Mouse (Mus musculus) G1E (cell line): ENCODE measurements around the gene Sys1. TPM values are rescaled to one million over a fixed set of nuclear protein-coding genes. Genes with fewer than 3 reads are reported as not detected.
A peak's percentile ranks its signal among the peaks of the same experiment; 100 is the strongest.

Experiments
- ATAC-seq: 2 replicates; pipeline ENCODE4 v1.8.0; 2016; ENCODE audit warnings: mild to moderate bottlenecking; ENCODE audit not compliant: insufficient number of reproducible peaks, poor library complexity, low FRiP score, severe bottlenecking; ENCODE audit errors: extremely low read depth
- DNase-seq: peaks from one replicate; pipeline ENCODE4 v3.0.0; 2012; ENCODE audit warnings: low spot score
- H3K27me3 ChIP-seq: 2 replicates; pipeline ENCODE4 v1.6.1; 2012; ENCODE audit warnings: mild to moderate bottlenecking, low read length, inconsistent platforms; ENCODE audit not compliant: insufficient read depth
- H3K36me3 ChIP-seq: replicated peaks from 2 replicates; pipeline ENCODE3; 2012; ENCODE audit warnings: mild to moderate bottlenecking, inconsistent platforms
- H3K4me1 ChIP-seq: 2 replicates; pipeline ENCODE4 v1.6.1; 2012; ENCODE audit warnings: low read depth, low read length, inconsistent platforms, mixed read lengths; ENCODE audit not compliant: insufficient read depth
- H3K4me3 ChIP-seq: 2 replicates; pipeline ENCODE4 v1.5.1; 2012; ENCODE audit warnings: low read depth, mild to moderate bottlenecking, inconsistent platforms, low read length, moderate library complexity, mixed read lengths
- H3K9me3 ChIP-seq: replicated peaks from 2 replicates; pipeline ENCODE4 v1.6.1; 2012; ENCODE audit warnings: inconsistent platforms
- CTCF ChIP-seq: IDR thresholded peaks from 2 replicates; pipeline ENCODE4 v1.5.1; 2012; ENCODE audit warnings: low read depth, low read length, inconsistent platforms, mixed read lengths
- GATA1 ChIP-seq: IDR thresholded peaks from 2 replicates; pipeline ENCODE4 v1.6.1; 2012; ENCODE audit warnings: borderline replicate concordance, low read length, inconsistent platforms, mixed read lengths
- GATA2 ChIP-seq: IDR thresholded peaks from 2 replicates; pipeline ENCODE4 v1.6.1; 2012; ENCODE audit warnings: low read depth, low read length, inconsistent platforms, borderline replicate concordance
- POLR2AphosphoS5 ChIP-seq: IDR thresholded peaks from 2 replicates; pipeline ENCODE4 v1.6.1; 2012; ENCODE audit warnings: low read depth, low read length, inconsistent platforms; ENCODE audit not compliant: insufficient replicate concordance
- TAL1 ChIP-seq: conservative IDR thresholded peaks from 2 replicates; pipeline ENCODE4 v1.6.1; 2012; ENCODE audit warnings: low read depth, low read length, inconsistent platforms, mixed read lengths
- polyA plus RNA-seq: library from polyadenylated mRNA; stranded (reverse); fragments of >175 nt; gene quantifications from 2 replicates; pipeline ENCODE4 v1.2.3, GENCODE M21; 2012
- total RNA-seq, 2 experiments: library from RNA; stranded (forward) in 1 of 2; stranded (reverse) in 1 of 2; fragments of 200-1000 nt in 1 of 2; fragments of >200 nt in 1 of 2; fragmentation: Nextera tagmentation in 1 of 2; gene quantifications; 2 replicates each; pipeline ENCODE4 v1.2.3; 2014 to 2017

The Sys1 gene
- 35.8 and 37.0 TPM in 2 replicates for total RNA-seq (2014; fragmentation: Nextera tagmentation)
- 50.6 and 75.5 TPM in 2 replicates for total RNA-seq (2017)
- polyA plus RNA-seq: 122 and 142 TPM in 2 replicates

DNA sequence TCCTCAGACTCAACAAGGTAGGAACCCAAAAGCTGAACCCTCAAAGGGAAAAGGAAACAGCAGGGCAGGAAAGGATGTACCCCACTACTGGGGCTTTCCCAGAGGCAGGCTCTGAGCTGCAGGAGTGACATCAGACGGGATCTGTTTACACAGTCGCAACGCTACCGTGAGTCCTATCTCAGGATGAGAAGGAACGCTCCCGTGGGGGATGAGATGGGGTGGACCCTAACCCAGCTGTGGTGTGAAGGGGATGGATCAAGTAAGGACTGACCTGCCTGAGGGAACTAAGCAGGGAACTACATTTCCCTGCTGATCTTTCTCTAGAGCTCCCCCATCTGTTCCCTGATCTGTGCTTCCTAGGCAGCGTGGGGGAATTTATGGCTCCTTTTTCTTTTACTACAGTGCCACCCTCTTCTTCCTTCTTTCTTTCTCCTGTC, at the start of gene Sys1:
Gene Sys1, plus strand, starts transcription at position 101 of the 437 bp plus-strand sequence.
- no peak for TF ChIP-seq CTCF
- no peak for TF ChIP-seq TAL1
- no peak for TF ChIP-seq GATA1
- TF ChIP-seq GATA2: no peak
- no peak for TF ChIP-seq POLR2AphosphoS5

DNA sequence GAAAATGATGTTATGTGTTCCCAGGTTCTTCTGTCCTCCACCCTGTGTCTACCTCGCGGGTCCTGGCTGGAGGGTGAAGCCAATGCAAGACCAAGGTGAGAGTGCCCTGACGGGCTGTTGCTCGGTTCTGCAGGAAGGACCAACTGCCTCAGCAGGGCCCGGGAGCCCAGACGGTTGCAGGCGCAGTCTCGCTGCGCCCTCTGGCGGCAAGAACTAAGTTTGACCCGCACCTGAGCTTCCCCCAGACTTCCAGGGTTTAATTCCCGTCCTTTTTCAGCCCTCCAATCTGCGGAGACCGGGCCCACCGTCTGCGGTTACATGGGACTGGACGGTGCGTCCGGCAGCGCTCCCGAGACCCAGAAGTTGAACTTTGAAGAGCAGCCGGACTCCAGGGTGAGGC, 49.1 kb upstream of the Sys1 start:
- Histone ChIP-seq H3K4me1 (no peaks in the 10 kb centered on the region), H3K36me3 (no peaks in the 10 kb centered on the region), H3K27me3 (peaks cover 12% of the 10 kb centered on the region; the same call in 1 of the 2 replicates), H3K9me3 (no peaks in the 10 kb centered on the region), H3K4me3 (no peak overlapping the region)
- ATAC-seq (no peak), DNase-seq (peak; percentile 52)
- peak; percentile 36; the same call in 1 of the 2 replicates for TF ChIP-seq CTCF
- TF ChIP-seq GATA1: no peak

More for the DNA sequence above, at the start of gene Sys1:
- Histone ChIP-seq H3K4me3 (no peak within 1 kb of the TSS), H3K9me3 (no peaks in the 10 kb centered on the region), H3K27me3 (peaks cover 20% of the 10 kb centered on the region), H3K36me3 (no peaks in the 10 kb centered on the region), H3K4me1 (peaks cover 3% of the 10 kb centered on the region)
- ATAC-seq (no peak), DNase-seq (no peak)

DNA sequence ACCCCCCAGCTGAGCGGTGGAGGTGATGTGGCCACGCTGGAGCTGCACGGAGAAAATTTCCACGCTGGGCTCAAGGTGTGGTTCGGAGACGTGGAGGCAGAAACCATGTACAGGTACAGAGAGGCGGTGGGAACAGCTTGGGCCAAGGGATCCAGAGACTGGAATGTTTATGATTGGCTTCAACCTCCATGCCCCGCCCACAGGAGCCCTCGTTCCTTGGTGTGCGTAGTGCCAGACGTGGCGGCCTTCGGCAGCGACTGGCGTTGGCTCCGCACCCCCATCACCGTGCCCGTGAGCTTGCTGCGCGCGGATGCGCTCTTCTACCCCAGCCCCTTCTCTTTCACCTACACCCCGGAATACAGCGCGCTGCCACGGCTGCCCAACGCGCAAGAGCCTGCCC, 42.6 kb upstream of the Sys1 start:
- ATAC-seq: no peak
- H3K36me3 ChIP-seq: no peaks in the 10 kb centered on the region
- peaks cover 4% of the 10 kb centered on the region; the same call in 1 of the 2 replicates for H3K27me3 ChIP-seq
- no peak overlapping the region for H3K4me3 ChIP-seq
- TF ChIP-seq CTCF: no peak
- TF ChIP-seq GATA1: no peak
- no peak for TF ChIP-seq POLR2AphosphoS5
- H3K4me1 ChIP-seq: no peaks in the 10 kb centered on the region
- DNase-seq: no peak
- no peaks in the 10 kb centered on the region for H3K9me3 ChIP-seq

DNA sequence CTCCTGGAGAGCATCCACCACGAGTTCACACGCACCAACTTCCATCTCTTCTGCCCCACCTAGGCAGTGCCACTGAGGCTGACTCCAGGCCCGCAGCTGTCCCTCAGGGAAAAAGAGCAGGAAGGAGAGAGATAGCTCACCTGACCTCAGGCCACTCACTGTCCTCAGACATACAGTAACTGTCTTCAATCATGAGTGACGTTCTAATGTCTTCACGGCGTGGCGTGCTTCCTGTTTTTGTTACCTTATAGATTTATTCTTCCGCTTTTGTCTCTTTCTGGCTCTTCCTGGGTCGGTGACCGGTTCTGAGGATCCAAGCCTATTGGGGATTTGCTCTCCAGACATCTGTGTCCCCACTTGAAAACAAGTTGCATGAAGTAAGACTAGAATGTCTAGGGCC, 42.2 kb upstream of the Sys1 start:
- ATAC-seq (no peak), DNase-seq (no peak)
- TF ChIP-seq POLR2AphosphoS5 (no peak), CTCF (no peak), GATA2 (no peak), GATA1 (no peak), TAL1 (no peak)
- H3K4me1 ChIP-seq: no peaks in the 10 kb centered on the region
- H3K9me3 ChIP-seq: no peaks in the 10 kb centered on the region
- H3K36me3 ChIP-seq: no peaks in the 10 kb centered on the region
- H3K27me3 ChIP-seq: peaks cover 4% of the 10 kb centered on the region; the same call in 1 of the 2 replicates
- no peak overlapping the region for H3K4me3 ChIP-seq

DNA sequence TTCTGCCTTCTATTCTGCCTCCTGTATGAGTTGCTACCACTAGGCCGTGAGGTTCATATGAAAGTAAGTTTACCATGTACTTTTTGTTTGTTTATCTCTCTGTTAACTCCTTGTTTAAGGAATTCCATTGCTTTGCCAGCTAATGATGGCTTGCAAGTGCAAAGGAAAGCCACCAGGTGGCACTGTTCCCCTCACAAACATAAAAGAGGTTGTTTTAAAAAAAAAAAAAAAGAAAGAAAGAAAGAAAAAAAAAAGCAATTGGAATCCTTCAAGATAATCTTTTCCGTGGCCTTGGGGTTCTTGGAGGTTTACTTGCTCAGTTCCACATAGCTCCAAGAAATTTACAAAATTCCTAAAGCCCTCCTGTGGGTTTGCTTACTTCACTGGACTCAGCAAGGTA, 39.6 kb upstream of the Sys1 start:
- peaks cover 4% of the 10 kb centered on the region; the same call in 1 of the 2 replicates for H3K27me3 ChIP-seq
- peak; percentile 37; the same call in 1 of the 2 replicates for TF ChIP-seq CTCF
- TF ChIP-seq TAL1: no peak
- H3K4me1 ChIP-seq: no peaks in the 10 kb centered on the region
- no peak for ATAC-seq
- no peak overlapping the region for H3K4me3 ChIP-seq
- no peak for DNase-seq
- no peaks in the 10 kb centered on the region for H3K36me3 ChIP-seq
- H3K9me3 ChIP-seq: no peaks in the 10 kb centered on the region

DNA sequence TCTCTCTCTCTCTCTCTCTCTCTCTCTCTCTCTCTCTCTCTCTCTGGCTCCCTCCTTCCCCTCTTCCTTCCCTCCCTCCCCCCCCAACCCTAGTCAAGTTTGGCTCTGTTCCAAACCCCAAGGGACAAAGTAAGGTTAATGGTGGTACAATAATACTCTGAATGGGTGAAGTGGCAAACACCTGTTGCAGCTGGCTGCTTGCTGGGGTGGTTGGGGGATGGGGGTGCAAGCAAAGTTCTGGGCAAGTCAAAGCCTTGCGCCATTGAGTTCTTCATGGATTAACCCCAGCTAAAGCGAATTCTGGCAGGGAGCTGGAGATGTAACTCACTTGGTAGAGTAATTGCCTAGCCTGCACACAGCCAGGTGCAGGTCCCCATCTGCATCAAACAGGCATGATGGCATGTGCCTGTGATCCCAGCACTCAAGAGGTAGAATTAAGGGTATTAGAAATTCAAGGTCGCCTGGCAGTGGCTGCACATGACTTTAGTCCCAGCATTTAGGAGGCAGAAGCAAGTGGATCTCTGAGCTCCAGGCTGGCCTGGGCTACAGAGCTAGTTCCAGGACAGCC, 38.4 kb upstream of the Sys1 start:
- TF ChIP-seq CTCF: no peak
- TF ChIP-seq TAL1: no peak
- TF ChIP-seq POLR2AphosphoS5: no peak
- no peak for TF ChIP-seq GATA1
- TF ChIP-seq GATA2: no peak
- Histone ChIP-seq H3K4me3 (no peak overlapping the region), H3K4me1 (no peaks in the 10 kb centered on the region), H3K27me3 (peaks cover 4% of the 10 kb centered on the region; the same call in 1 of the 2 replicates), H3K9me3 (no peaks in the 10 kb centered on the region), H3K36me3 (no peaks in the 10 kb centered on the region)
- no peak for ATAC-seq
- DNase-seq: no peak

DNA sequence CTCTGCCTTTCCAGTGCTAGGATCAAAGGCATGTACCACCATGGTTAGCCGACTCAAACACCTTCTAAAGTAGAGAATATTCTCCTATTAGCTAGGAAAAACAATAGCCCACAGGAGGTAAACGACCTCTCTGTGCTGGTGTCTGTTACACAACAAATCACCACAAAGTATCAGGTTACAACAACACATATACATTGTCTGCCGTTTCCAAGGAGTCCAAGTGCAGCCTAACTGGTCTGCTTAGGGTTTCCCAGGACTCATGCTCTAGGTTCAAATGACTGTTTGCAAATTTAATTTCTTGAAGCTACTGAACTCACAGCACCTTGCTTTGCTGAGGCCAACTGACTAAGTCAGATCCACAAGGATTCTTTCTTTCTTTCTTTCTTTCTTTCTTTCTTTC, 37.3 kb upstream of the Sys1 start:
- Histone ChIP-seq H3K4me3 (no peak overlapping the region), H3K27me3 (no peaks in the 10 kb centered on the region; the same call in 1 of the 2 replicates), H3K4me1 (no peaks in the 10 kb centered on the region), H3K9me3 (no peaks in the 10 kb centered on the region), H3K36me3 (no peaks in the 10 kb centered on the region)
- DNase-seq: no peak
- ATAC-seq: no peak
- TF ChIP-seq GATA1: no peak
- no peak for TF ChIP-seq GATA2
